Mouse (Mus musculus): ENCODE measurements around the gene Emc7.

GRCm38 (mm10) chr2:112510140-112510539 lies 55.3 kb downstream of the Emc7 start:
- TF ChIP-seq CTCF (conservative IDR thresholded peaks at IDR 0.05; ENCODE audit: insufficient read depth, insufficient read length, low read depth, low read length) (no peak), POLR2A (IDR thresholded peaks at IDR 0.05; ENCODE audit: low read depth, low read length) (no peak)
